Mouse (Mus musculus) cerebellum, adult 2 months (tissue): ENCODE results near the gene Ror1.

Experiments
- CTCF ChIP-seq: fragments of 200-500 bp; IDR thresholded peaks from 2 replicates; pipeline ENCODE4 v1.5.1; 2011; ENCODE audit warnings: low read depth, mild to moderate bottlenecking, control low read depth, low read length, moderate library complexity, borderline replicate concordance; ENCODE audit not compliant: insufficient read depth
- POLR2A ChIP-seq: fragments of 200-500 bp; IDR thresholded peaks from 2 replicates; pipeline ENCODE4 v1.6.1; 2011; ENCODE audit warnings: low read length, control low read depth, borderline replicate concordance; ENCODE audit not compliant: insufficient read depth

GRCm38 (mm10) chr4:100219026-100219425 is 123.4 kb downstream of the Ror1 start:
- no peak for TF ChIP-seq POLR2A
- no peak for TF ChIP-seq CTCF
